Comparison of ENCODE assay signal across 8 mouse cellular contexts in genomic region chr1:86581692-86582450, GRCm38 (mm10). TPM values are rescaled to one million over a fixed set of nuclear protein-coding genes. Genes with fewer than 3 reads are reported as not detected.
DNase-seq lines count a peak whose midpoint lies in the region; ATAC-seq and TF ChIP-seq lines count a peak whose summit lies in the region.

No protein-coding gene starts in this region.

- H3K4me2 ChIP-seq in CH12.LX (ENCODE audit: insufficient read depth, low read depth, poor library complexity, severe bottlenecking), result peak overlapping the region; percentile 88
- peak overlapping the region; percentile 82 for H3K4me2 ChIP-seq in heart, embryonic 13.5 days
- peak overlapping the region; percentile 79 for H3K4me2 ChIP-seq in stomach, postnatal 0 days (replicated peaks; ENCODE audit: low read depth)

- H3K9me3 ChIP-seq in CH12.LX (replicated peaks; ENCODE audit: low read length), result no peaks in the 10 kb centered on the region
- H3K9me3 ChIP-seq in heart, embryonic 13.5 days, result no peaks in the 10 kb centered on the region
- no peaks in the 10 kb centered on the region for H3K9me3 ChIP-seq in stomach, postnatal 0 days (ENCODE audit: control insufficient read depth, low read length)

- TF ChIP-seq EP300 in CH12.LX (IDR thresholded peaks at IDR 0.05; ENCODE audit: low read length), result no peak
- TF ChIP-seq EP300 in stomach, postnatal 0 days (optimal IDR thresholded peaks at IDR 0.05), result no peak

- 1% methylated on average over 33 of the region's 38 CpGs for WGBS in heart, embryonic 13.5 days
- WGBS in stomach, postnatal 0 days, result 1% methylated on average over 36 of the region's 38 CpGs

- no peak for TF ChIP-seq POLR2A in CH12.LX (IDR thresholded peaks at IDR 0.05; ENCODE audit: low read depth, low read length)

- no peak for TF ChIP-seq CTCF in CH12.LX (conservative IDR thresholded peaks at IDR 0.05 in 1 of 2, IDR thresholded peaks at IDR 0.05 in 1 of 2; ENCODE audit: low read depth in 2 of 2, low read length in 2 of 2)
- TF ChIP-seq CTCF in stomach, postnatal 0 days (IDR thresholded peaks at IDR 0.05; ENCODE audit: low read depth), result no peak

- in situ Hi-C loops in CH12.LX (cut with MboI; ENCODE audit: low pct_ligation_motif_present, low pct_unique_long_range_greater_than_20kb, low sequenced_read_pairs), result no loop called here

- DNase-seq in heart, adult 18-20 months, result peak; percentile 15
- DNase-seq in heart, adult 11 months, result no peak
- no peak for DNase-seq in CH12.LX (ENCODE audit: extremely low read depth)
- peak; percentile 75 for DNase-seq in cerebellum, adult 9-11 months
- DNase-seq in kidney, postnatal 25 days, result peak; percentile 7 to 57
- DNase-seq in stomach, postnatal 0 days (ENCODE audit: low spot score), result no peak

- dilution Hi-C loops in CH12.LX (cut with MboI; ENCODE audit: extremely low pct_ligation_motif_present, extremely low pct_unique_long_range_greater_than_20kb, low sequenced_read_pairs), result no loop called here

- H3K4me3 ChIP-seq in CH12.LX (replicated peaks in 1 of 3; ENCODE audit: low read depth in 2 of 3, low read length in 2 of 3, poor library complexity in 1 of 3), result peak overlapping the region; percentile 66 to 85 (median 81)
- peak overlapping the region; percentile 95 for H3K4me3 ChIP-seq in heart, embryonic 13.5 days
- peak overlapping the region; percentile 92 for H3K4me3 ChIP-seq in stomach, postnatal 0 days (ENCODE audit: low read depth, low read length)

- H3K4me1 ChIP-seq in CH12.LX (ENCODE audit: control insufficient read depth in 1 of 2, insufficient read depth in 2 of 2), result peaks cover 10 to 39% of the 10 kb centered on the region in 2 experiments
- peaks cover 25% of the 10 kb centered on the region for H3K4me1 ChIP-seq in heart, embryonic 13.5 days
- H3K4me1 ChIP-seq in stomach, postnatal 0 days (replicated peaks; ENCODE audit: control insufficient read depth, insufficient read depth), result peaks cover 4% of the 10 kb centered on the region; the same call in 1 of the 2 replicates

- H3K36me3 ChIP-seq in CH12.LX (replicated peaks in 1 of 2; ENCODE audit: control insufficient read depth in 1 of 2, insufficient read depth in 1 of 2, low read length in 1 of 2), result peaks cover 0 to 2% of the 10 kb centered on the region in 2 experiments
- peaks cover 5% of the 10 kb centered on the region; the same call in 1 of the 2 replicates for H3K36me3 ChIP-seq in heart, embryonic 13.5 days
- no peaks in the 10 kb centered on the region for H3K36me3 ChIP-seq in stomach, postnatal 0 days (ENCODE audit: control insufficient read depth, insufficient read depth, low read length)

- peak overlapping the region; percentile 64 for H3K9ac ChIP-seq in CH12.LX (ENCODE audit: insufficient read depth, low read depth)
- peak overlapping the region; percentile 95 for H3K9ac ChIP-seq in heart, embryonic 13.5 days
- H3K9ac ChIP-seq in stomach, postnatal 0 days (ENCODE audit: low read length), result peak overlapping the region; percentile 71

- no peak for ATAC-seq in heart, embryonic 13.5 days (ENCODE audit: extremely low read depth, insufficient number of reproducible peaks, low FRiP score, low TSS enrichment)
- peak; percentile 30 for ATAC-seq in megakaryocyte progenitor cell, adult 5-6 weeks (replicated peaks; ENCODE audit: poor library complexity)
- ATAC-seq in stomach, postnatal 0 days (ENCODE audit: low FRiP score, low TSS enrichment), result peak; percentile 77

- H3K79me2 ChIP-seq in CH12.LX (replicated peaks; ENCODE audit: control insufficient read depth, extremely low read depth, insufficient read depth, poor library complexity, severe bottlenecking), result peaks cover 4% of the 10 kb centered on the region

- no peak overlapping the region for H3K27ac ChIP-seq in CH12.LX (ENCODE audit: insufficient read depth, low read depth)
- peak overlapping the region; percentile 63 for H3K27ac ChIP-seq in heart, embryonic 13.5 days (replicated peaks)
- H3K27ac ChIP-seq in stomach, postnatal 0 days (replicated peaks), result peak overlapping the region; percentile 70; the same call in 1 of the 2 replicates

- no peaks in the 10 kb centered on the region for H3K27me3 ChIP-seq in CH12.LX (replicated peaks)
- H3K27me3 ChIP-seq in heart, embryonic 13.5 days (replicated peaks), result no peaks in the 10 kb centered on the region
- no peaks in the 10 kb centered on the region for H3K27me3 ChIP-seq in stomach, postnatal 0 days (ENCODE audit: control insufficient read depth, insufficient read depth, low read length)

- no peak for TF ChIP-seq RAD21 in CH12.LX (IDR thresholded peaks at IDR 0.05; ENCODE audit: low read depth, low read length)

TF ChIP-seq in CH12.LX, 34 proteins besides CTCF, POLR2A, EP300 and RAD21:
- peak; percentile 24; the same call in 1 of the 2 replicates for TF ChIP-seq MEF2A (IDR thresholded peaks at IDR 0.05; ENCODE audit: borderline replicate concordance, low read depth, low read length)
- TF ChIP-seq TBP (conservative IDR thresholded peaks at IDR 0.05; ENCODE audit: low read depth, low read length), result no peak
- no peak for TF ChIP-seq SMC3 (IDR thresholded peaks at IDR 0.05; ENCODE audit: low read depth, low read length)
TF ChIP-seq in CH12.LX: peak in this region for 1.

RNA-seq across cellular contexts. Expression of gene Pde6d, which starts 0.6 kb away (rescaled TPM):
- 10 to 100 TPM; 45.0 to 49.5 TPM for total RNA-seq in heart, adult 18-20 months (2021)
- total RNA-seq in CH12.LX (2012; rRNA removed), result 6.6 and 7.1 TPM in 2 replicates
- 23.2 and 24.2 TPM in 2 replicates for total RNA-seq in CH12.LX (2014; rRNA removed)
- 16.8 and 20.8 TPM in 2 replicates for polyA plus RNA-seq in CH12.LX (2012; ENCODE audit: insufficient read length, low read depth)
- 60.4 and 66.9 TPM in 2 replicates for polyA plus RNA-seq in heart, embryonic 13.5 days (2015; fragmentation: Nextera tagmentation; extraction: Ambion mirVana)
- total RNA-seq in megakaryocyte progenitor cell, adult 5-6 weeks (2015), result 60.3 and 71.2 TPM in 2 replicates
- 17.9 and 23.6 TPM in 2 replicates for total RNA-seq in megakaryocyte progenitor cell, adult 5-6 weeks (2017)
- polyA plus RNA-seq in stomach, postnatal 0 days (2015; fragmentation: Nextera tagmentation; extraction: Ambion mirVana), result 33.6 and 38.2 TPM in 2 replicates

RNA-seq across cellular contexts. Expression of gene Cops7b, which starts 0.8 kb away (rescaled TPM):
- 10 to 100 TPM in 1 of 2 experiments, 1 to 10 TPM in 1; 8.8 to 10.5 TPM for total RNA-seq in heart, adult 18-20 months (2021)
- total RNA-seq in CH12.LX (2012; rRNA removed), result 21.2 and 25.1 TPM in 2 replicates
- 19.8 and 21.3 TPM in 2 replicates for total RNA-seq in CH12.LX (2014; rRNA removed)
- 31.3 and 31.5 TPM in 2 replicates for polyA plus RNA-seq in CH12.LX (2012; ENCODE audit: insufficient read length, low read depth)
- 26.9 and 28.2 TPM in 2 replicates for polyA plus RNA-seq in heart, embryonic 13.5 days (2015; fragmentation: Nextera tagmentation; extraction: Ambion mirVana)
- 9.3 and 13.2 TPM in 2 replicates for total RNA-seq in megakaryocyte progenitor cell, adult 5-6 weeks (2015)
- 19.5 and 22.7 TPM in 2 replicates for total RNA-seq in megakaryocyte progenitor cell, adult 5-6 weeks (2017)
- 14.9 and 16.2 TPM in 2 replicates for polyA plus RNA-seq in stomach, postnatal 0 days (2015; fragmentation: Nextera tagmentation; extraction: Ambion mirVana)

RNA-seq across cellular contexts. Expression of gene Ptma, which starts 55.3 kb away (rescaled TPM):
- total RNA-seq in heart, adult 18-20 months (2021), result 100 to 1,000 TPM; 212 TPM
- total RNA-seq in CH12.LX (2012; rRNA removed) (2,835 and 3,525 TPM in 2 replicates), CH12.LX (2014; rRNA removed) (5,060 and 5,084 TPM in 2 replicates)
- 4,957 and 5,324 TPM in 2 replicates for polyA plus RNA-seq in CH12.LX (2012; ENCODE audit: insufficient read length, low read depth)
- polyA plus RNA-seq in heart, embryonic 13.5 days (2015; fragmentation: Nextera tagmentation; extraction: Ambion mirVana), result 929 and 934 TPM in 2 replicates
- total RNA-seq in megakaryocyte progenitor cell, adult 5-6 weeks (2015), result 6,310 and 6,455 TPM in 2 replicates
- 6,827 and 7,265 TPM in 2 replicates for total RNA-seq in megakaryocyte progenitor cell, adult 5-6 weeks (2017)
- polyA plus RNA-seq in stomach, postnatal 0 days (2015; fragmentation: Nextera tagmentation; extraction: Ambion mirVana), result 1,436 and 1,585 TPM in 2 replicates

Comparison
In these comparisons a context has a peak if more than half of its experiments do, and no peak if none do; other contexts are left out.
1. DNase-seq: peak in heart, adult 18-20 months (2 of 2), cerebellum, adult 9-11 months (single experiment) and kidney, postnatal 25 days (2 of 2); none in heart, adult 11 months (single experiment), CH12.LX (single experiment) and stomach, postnatal 0 days (single experiment).
2. RNA of gene Ptma, which starts 55.3 kb away (total RNA-seq): 6,310 to 7,265 TPM in megakaryocyte progenitor cell, adult 5-6 weeks and 2,835 to 5,084 TPM in CH12.LX; 212 TPM in heart, adult 18-20 months; every median in the first group is over 10 times any median in the second.
3. Peak in every context shown above with its lines, with median percentiles within 50 percentile points of each other: H3K4me2 ChIP-seq, H3K4me3 ChIP-seq and H3K9ac ChIP-seq.